Mouse (Mus musculus) olfactory bulb, adult 2 months (tissue): ENCODE measurements at regions not wholly inside any gene's neighbourhood (a gene's known extent, or its start where the extent isn't known, plus 50 kb on each side); places are given as distances from the start of the nearest gene placed in this dataset.

Experiments
- CTCF ChIP-seq: fragments of 200-500 bp; IDR thresholded peaks from 2 replicates; pipeline ENCODE4 v1.5.1; 2012; ENCODE audit warnings: low read depth, mild to moderate bottlenecking, low read length, moderate library complexity; ENCODE audit not compliant: insufficient read depth
- POLR2A ChIP-seq: fragments of 200-500 bp; IDR thresholded peaks from 2 replicates; pipeline ENCODE4 v1.6.1; 2012; ENCODE audit warnings: mild to moderate bottlenecking, low read depth, low read length, moderate library complexity; ENCODE audit not compliant: insufficient read depth

DNA sequence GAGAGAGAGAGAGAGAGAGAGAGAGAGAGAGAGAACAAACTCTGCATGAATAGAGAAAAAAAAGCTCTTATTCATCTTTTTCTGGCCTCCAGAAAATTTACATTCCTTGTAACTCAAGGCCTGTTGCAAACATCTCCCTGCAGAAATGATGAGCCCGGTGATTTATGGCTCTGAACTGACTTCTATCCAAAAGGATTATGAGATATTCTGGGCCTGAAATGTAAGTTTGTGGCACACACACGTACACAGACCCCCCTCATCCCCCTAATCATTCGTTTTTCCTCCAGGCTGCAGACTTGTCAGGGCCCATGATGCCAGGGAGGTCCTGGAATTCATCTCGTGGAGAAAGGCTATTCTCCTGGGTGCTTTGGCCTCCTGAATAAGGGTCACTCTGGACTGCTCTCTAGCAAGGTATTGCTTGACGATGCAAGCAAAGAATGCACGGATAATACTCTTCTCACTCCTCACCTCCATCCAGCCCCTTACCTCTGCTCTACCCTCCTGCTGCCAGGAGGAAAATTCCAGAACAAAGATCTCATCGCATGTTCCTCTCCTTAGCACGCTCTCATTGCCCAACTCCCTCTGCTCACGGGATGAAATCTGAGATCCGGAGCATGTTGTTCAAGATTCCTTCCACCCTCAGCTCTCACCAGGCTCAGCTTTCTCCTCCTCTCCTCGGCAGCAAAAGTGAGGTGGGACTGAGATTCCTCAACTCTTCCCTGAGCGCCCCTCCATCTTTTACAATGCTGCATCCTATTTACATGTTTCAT is 362.0 kb upstream of the Klf4 start:
- no peak for TF ChIP-seq CTCF
- no peak for TF ChIP-seq POLR2A
